Mouse (Mus musculus) midbrain, embryonic 16.5 days (tissue): Measurements from ENCODE around the gene Aacs. TPM values are rescaled to one million over a fixed set of nuclear protein-coding genes. Genes with fewer than 3 reads are reported as not detected.

ENCODE experiments used
- ATAC-seq: fragments of 200-750 bp; cut with Nextera tagmentation; 2 replicates; pipeline ENCODE4 v1.8.0; 2017; ENCODE audit warnings: moderate TSS enrichment
- H3K27ac ChIP-seq: fragments of 300-500 bp; sonication (generic); 2 replicates; pipeline ENCODE4 v1.5.1; 2014; ENCODE audit warnings: mild to moderate bottlenecking, low read length, mixed read lengths
- H3K27me3 ChIP-seq: fragments of 300-500 bp; sonication (generic); 2 replicates; pipeline ENCODE4 v1.6.1; 2014; ENCODE audit warnings: low read depth, low read length, mixed read lengths; ENCODE audit not compliant: control insufficient read depth, insufficient read depth
- H3K36me3 ChIP-seq: fragments of 300-500 bp; sonication (generic); 2 replicates; pipeline ENCODE4 v1.6.1; 2014; ENCODE audit warnings: mild to moderate bottlenecking, low read length, moderate library complexity, mixed read lengths; ENCODE audit not compliant: control insufficient read depth, insufficient read depth
- H3K4me1 ChIP-seq: fragments of 300-500 bp; sonication (generic); 2 replicates; pipeline ENCODE4 v1.6.1; 2014; ENCODE audit warnings: mild to moderate bottlenecking, low read length, mixed read lengths; ENCODE audit not compliant: control insufficient read depth, insufficient read depth
- H3K4me2 ChIP-seq: fragments of 300-500 bp; sonication (generic); 2 replicates; pipeline ENCODE4 v1.6.1; 2014; ENCODE audit warnings: mild to moderate bottlenecking, low read length, mixed read lengths
- H3K4me3 ChIP-seq: fragments of 300-500 bp; sonication (generic); 2 replicates; pipeline ENCODE4 v1.5.1; 2014; ENCODE audit warnings: low read depth, mild to moderate bottlenecking, low read length, moderate library complexity, mixed read lengths
- H3K9ac ChIP-seq: fragments of 300-500 bp; sonication (generic); 2 replicates; pipeline ENCODE4 v1.6.1; 2014; ENCODE audit warnings: low read depth, low read length, mixed read lengths
- H3K9me3 ChIP-seq: fragments of 300-500 bp; sonication (generic); replicated peaks from 2 replicates; pipeline ENCODE4 v1.6.1; 2014; ENCODE audit warnings: mild to moderate bottlenecking, low read length, mixed read lengths; ENCODE audit not compliant: control insufficient read depth, poor library complexity, severe bottlenecking
- WGBS: fragments of 180-500 bp; shearing (Covaris S2); extraction: QIAGEN DNeasy Blood & Tissue Kit; methylation state at CpG from one replicate; pipeline ENCODE4 v1.1.7; 2014; 5-methylcytosine and 5-hydroxymethylcytosine counted together
- polyA plus RNA-seq: library from polyadenylated mRNA; unstranded; fragments of >200 nt; fragmentation: Nextera tagmentation; extraction: Ambion mirVana; gene quantifications from 2 replicates; pipeline ENCODE4 v1.2.1, GENCODE M21; 2015

The Aacs gene
- polyA plus RNA-seq, 1 experiment from 2014 or later = 125 TPM

- H3K27me3 ChIP-seq = no peaks in the 10 kb centered on the region
- no peak overlapping the region for H3K9ac ChIP-seq
- WGBS = 92% methylated on average over 5 of the region's 5 CpGs
- H3K9me3 ChIP-seq = no peaks in the 10 kb centered on the region
- no peak overlapping the region for H3K4me3 ChIP-seq
- H3K36me3 ChIP-seq = no peaks in the 10 kb centered on the region
- H3K27ac ChIP-seq = no peak overlapping the region
- no peak for ATAC-seq
- H3K4me1 ChIP-seq = peaks cover 15% of the 10 kb centered on the region
- no peak overlapping the region for H3K4me2 ChIP-seq
These were observed 32.3 kb upstream of the Aacs start for GRCm38 (mm10) chr5:125443335-125443734.

GRCm38 (mm10) chr5:125443915-125444314 is 31.7 kb upstream of the Aacs start:
- Histone ChIP-seq H3K4me3 (no peak overlapping the region), H3K4me1 (peaks cover 15% of the 10 kb centered on the region), H3K27me3 (no peaks in the 10 kb centered on the region), H3K4me2 (no peak overlapping the region), H3K36me3 (no peaks in the 10 kb centered on the region), H3K27ac (no peak overlapping the region), H3K9ac (no peak overlapping the region), H3K9me3 (no peaks in the 10 kb centered on the region)
- 80% methylated on average over 3 of the region's 3 CpGs for WGBS
- ATAC-seq = no peak

GRCm38 (mm10) chr5:125444554-125444953 is 31.1 kb upstream of the Aacs start:
- Histone ChIP-seq H3K4me3 (no peak overlapping the region), H3K4me1 (peaks cover 15% of the 10 kb centered on the region), H3K27me3 (no peaks in the 10 kb centered on the region), H3K27ac (no peak overlapping the region), H3K9me3 (no peaks in the 10 kb centered on the region), H3K36me3 (no peaks in the 10 kb centered on the region), H3K4me2 (no peak overlapping the region), H3K9ac (no peak overlapping the region)
- 82% methylated on average over 4 of the region's 4 CpGs for whole genome bisulfite sequencing
- no peak for ATAC-seq

- no peak overlapping the region for H3K4me3 ChIP-seq
- no peaks in the 10 kb centered on the region for H3K36me3 ChIP-seq
- no peaks in the 10 kb centered on the region for H3K27me3 ChIP-seq
- no peak overlapping the region for H3K9ac ChIP-seq
- WGBS = 79% methylated on average over 7 of the region's 7 CpGs
- no peak for ATAC-seq
- H3K4me1 ChIP-seq = peaks cover 10% of the 10 kb centered on the region
- H3K9me3 ChIP-seq = no peaks in the 10 kb centered on the region
- H3K4me2 ChIP-seq = no peak overlapping the region
- H3K27ac ChIP-seq = no peak overlapping the region
These were observed 29.3 kb upstream of the Aacs start for GRCm38 (mm10) chr5:125446344-125446743.

GRCm38 (mm10) chr5:125448026-125448425 is 27.6 kb upstream of the Aacs start:
- WGBS = 90% methylated on average over 3 of the region's 3 CpGs
- no peaks in the 10 kb centered on the region for H3K27me3 ChIP-seq
- no peak for ATAC-seq
- H3K9ac ChIP-seq = no peak overlapping the region
- H3K36me3 ChIP-seq = peaks cover 6% of the 10 kb centered on the region
- H3K9me3 ChIP-seq = no peaks in the 10 kb centered on the region
- H3K4me1 ChIP-seq = peaks cover under 1% of the 10 kb centered on the region; the same call in 1 of the 2 replicates
- no peak overlapping the region for H3K4me3 ChIP-seq
- no peak overlapping the region for H3K4me2 ChIP-seq
- H3K27ac ChIP-seq = no peak overlapping the region

GRCm38 (mm10) chr5:125448631-125449030 is 27.0 kb upstream of the Aacs start:
- H3K27ac ChIP-seq = no peak overlapping the region
- no peak for ATAC-seq
- H3K4me1 ChIP-seq = no peaks in the 10 kb centered on the region
- no peak overlapping the region for H3K9ac ChIP-seq
- no peaks in the 10 kb centered on the region for H3K9me3 ChIP-seq
- H3K4me3 ChIP-seq = no peak overlapping the region
- 96% methylated on average over 4 of the region's 4 CpGs for WGBS
- no peak overlapping the region for H3K4me2 ChIP-seq
- H3K27me3 ChIP-seq = no peaks in the 10 kb centered on the region
- peaks cover 9% of the 10 kb centered on the region for H3K36me3 ChIP-seq

GRCm38 (mm10) chr5:125449306-125449705 is 26.3 kb upstream of the Aacs start:
- H3K4me1 ChIP-seq = no peaks in the 10 kb centered on the region
- no peak for ATAC-seq
- H3K9ac ChIP-seq = no peak overlapping the region
- no peak overlapping the region for H3K4me3 ChIP-seq
- no peak overlapping the region for H3K4me2 ChIP-seq
- H3K36me3 ChIP-seq = peaks cover 12% of the 10 kb centered on the region
- H3K27me3 ChIP-seq = no peaks in the 10 kb centered on the region
- H3K27ac ChIP-seq = no peak overlapping the region
- no peaks in the 10 kb centered on the region for H3K9me3 ChIP-seq
- WGBS = 85% methylated on average over 5 of the region's 5 CpGs

- H3K27ac ChIP-seq = no peak overlapping the region
- no peaks in the 10 kb centered on the region for H3K27me3 ChIP-seq
- H3K9me3 ChIP-seq = no peaks in the 10 kb centered on the region
- no peak overlapping the region for H3K4me2 ChIP-seq
- peaks cover 25% of the 10 kb centered on the region for H3K36me3 ChIP-seq
- H3K9ac ChIP-seq = no peak overlapping the region
- no peaks in the 10 kb centered on the region for H3K4me1 ChIP-seq
- 96% methylated on average over 9 of the region's 9 CpGs for WGBS
- no peak overlapping the region for H3K4me3 ChIP-seq
- ATAC-seq = no peak
These were observed 23.0 kb upstream of the Aacs start for GRCm38 (mm10) chr5:125452573-125452972.

- 95% methylated on average over 6 of the region's 6 CpGs for WGBS
- ATAC-seq = no peak
- H3K9ac ChIP-seq = no peak overlapping the region
These were observed 19.5 kb upstream of the Aacs start for GRCm38 (mm10) chr5:125456100-125456499.

GRCm38 (mm10) chr5:125457538-125457937 is 18.1 kb upstream of the Aacs start:
- no peaks in the 10 kb centered on the region for H3K4me1 ChIP-seq
- H3K4me2 ChIP-seq = no peak overlapping the region
- WGBS = 94% methylated on average over 6 of the region's 6 CpGs
- no peak overlapping the region for H3K27ac ChIP-seq
- no peak overlapping the region for H3K4me3 ChIP-seq
- no peaks in the 10 kb centered on the region for H3K9me3 ChIP-seq
- no peaks in the 10 kb centered on the region for H3K27me3 ChIP-seq
- ATAC-seq = no peak
- H3K9ac ChIP-seq = no peak overlapping the region
- H3K36me3 ChIP-seq = peaks cover 22% of the 10 kb centered on the region

More at GRCm38 (mm10) chr5:125456100-125456499, 19.5 kb upstream of the Aacs start:
- no peaks in the 10 kb centered on the region for H3K4me1 ChIP-seq
- H3K27ac ChIP-seq = no peak overlapping the region
- H3K4me3 ChIP-seq = no peak overlapping the region
- no peak overlapping the region for H3K4me2 ChIP-seq
- no peaks in the 10 kb centered on the region for H3K9me3 ChIP-seq
- H3K36me3 ChIP-seq = peaks cover 25% of the 10 kb centered on the region
- H3K27me3 ChIP-seq = no peaks in the 10 kb centered on the region
